Mouse (Mus musculus): Measurements from ENCODE around the gene Lsm7.

DNA sequence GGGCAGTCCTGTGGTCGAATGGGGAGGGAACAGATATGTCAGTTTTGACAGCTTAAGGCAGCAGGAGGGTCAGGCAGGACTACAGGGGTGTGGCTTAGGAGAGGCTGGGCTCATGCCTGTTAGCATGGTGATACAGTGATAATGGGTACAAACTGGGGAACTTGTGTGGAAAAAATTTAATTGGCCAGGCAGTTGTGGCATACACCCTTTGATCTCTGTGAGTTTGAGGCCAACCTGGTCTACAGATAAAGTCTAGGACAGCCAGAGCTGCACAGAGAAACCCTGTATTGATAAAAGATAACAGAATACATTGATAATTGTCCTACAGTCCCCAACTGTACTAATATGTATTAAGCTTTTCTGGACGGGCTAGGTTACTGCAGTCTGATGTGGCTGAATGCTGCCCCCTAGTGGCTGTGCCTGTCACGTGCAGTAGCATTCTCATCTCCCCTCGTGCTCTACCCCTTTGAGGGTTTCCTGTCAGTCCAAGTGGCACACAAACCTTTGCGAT is 25.2 kb upstream of the Lsm7 start:
- TF ChIP-seq CTCF (IDR thresholded peaks at IDR 0.05; ENCODE audit: insufficient read depth, low read length) = peak; percentile 98
- no peak for TF ChIP-seq POLR2A (IDR thresholded peaks at IDR 0.05; ENCODE audit: borderline replicate concordance, extremely low read depth, low read depth, low read length)

Data from lung, adult 2 months (tissue).